Mouse (Mus musculus) hindbrain, embryonic 11.5 days (tissue): ENCODE results near the gene Osbpl9. TPM values are rescaled to one million over a fixed set of nuclear protein-coding genes. Genes with fewer than 3 reads are reported as not detected.

ENCODE experiments used
- ATAC-seq: fragments of 200-750 bp; cut with Nextera tagmentation; 2 replicates; pipeline ENCODE4 v1.8.0; 2017; ENCODE audit warnings: mild to moderate bottlenecking, moderate TSS enrichment, moderate library complexity; ENCODE audit not compliant: low FRiP score
- DNase-seq: peaks from one replicate; pipeline ENCODE4 v3.0.0-alpha.2; 2015; ENCODE audit warnings: low spot score
- H3K27ac ChIP-seq: fragments of 300-500 bp; sonication (generic); 2 replicates; pipeline ENCODE4 v1.5.1; 2014; ENCODE audit warnings: mild to moderate bottlenecking, low read depth, low read length
- H3K27me3 ChIP-seq: fragments of 300-500 bp; sonication (generic); 2 replicates; pipeline ENCODE4 v1.6.1; 2014; ENCODE audit warnings: mild to moderate bottlenecking, low read length, moderate library complexity, mixed read lengths; ENCODE audit not compliant: control insufficient read depth, insufficient read depth
- H3K36me3 ChIP-seq: fragments of 300-500 bp; sonication (generic); 2 replicates; pipeline ENCODE4 v1.6.1; 2014; ENCODE audit warnings: mild to moderate bottlenecking, low read length, moderate library complexity, mixed read lengths; ENCODE audit not compliant: control insufficient read depth, insufficient read depth
- H3K4me1 ChIP-seq: fragments of 300-500 bp; sonication (generic); replicated peaks from 2 replicates; pipeline ENCODE4 v1.6.1; 2014; ENCODE audit warnings: low read length, mixed read lengths; ENCODE audit not compliant: control insufficient read depth, insufficient read depth
- H3K4me2 ChIP-seq: fragments of 300-500 bp; sonication (generic); replicated peaks from 2 replicates; pipeline ENCODE4 v1.6.1; 2014; ENCODE audit warnings: mild to moderate bottlenecking, low read depth, low read length
- H3K4me3 ChIP-seq: fragments of 300-500 bp; sonication (generic); 2 replicates; pipeline ENCODE4 v1.5.1; 2014; ENCODE audit warnings: low read depth, low read length
- H3K9ac ChIP-seq: fragments of 300-500 bp; sonication (generic); 2 replicates; pipeline ENCODE4 v1.6.1; 2014; ENCODE audit warnings: low read depth, low read length
- H3K9me3 ChIP-seq: fragments of 300-500 bp; sonication (generic); 2 replicates; pipeline ENCODE4 v1.6.1; 2016; ENCODE audit warnings: low read length; ENCODE audit not compliant: control insufficient read depth
- WGBS: fragments of 180-500 bp; shearing (Covaris S2); extraction: QIAGEN DNeasy Blood & Tissue Kit; methylation state at CpG from one replicate; pipeline ENCODE4 v1.1.7; 2014; 5-methylcytosine and 5-hydroxymethylcytosine counted together
- polyA plus RNA-seq: library from polyadenylated mRNA; unstranded; fragments of >200 nt; fragmentation: Nextera tagmentation; extraction: Ambion mirVana; gene quantifications from 2 replicates; pipeline ENCODE4 v1.2.1, GENCODE M21; 2014

Gene Osbpl9
- polyA plus RNA-seq, 1 experiment from 2014 or later, result 77.3 TPM

DNA sequence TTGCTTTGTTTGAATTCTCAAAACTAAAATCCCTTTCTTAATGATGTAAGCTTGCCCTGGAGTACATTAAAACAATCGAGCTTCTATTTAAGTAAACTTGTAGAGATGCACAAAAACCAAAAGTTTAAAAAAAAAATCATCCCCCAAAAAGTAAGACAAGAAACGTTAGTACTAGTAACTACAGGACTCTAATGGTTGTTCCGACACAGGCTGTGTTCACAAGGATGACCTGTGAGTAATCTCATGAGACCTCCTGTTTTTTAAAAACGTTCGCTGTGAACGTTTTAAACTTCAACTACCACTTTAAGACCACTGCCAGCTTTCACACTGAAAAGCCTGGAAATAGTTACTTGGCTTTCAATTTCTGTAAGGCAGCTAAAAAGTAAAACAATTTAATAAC lies 85.1 kb downstream of the Osbpl9 start:
- Histone ChIP-seq H3K36me3 (no peaks in the 10 kb centered on the region), H3K9me3 (no peaks in the 10 kb centered on the region), H3K4me3 (no peak overlapping the region), H3K27ac (no peak overlapping the region), H3K27me3 (no peaks in the 10 kb centered on the region), H3K4me1 (no peaks in the 10 kb centered on the region; the same call in 1 of the 2 replicates), H3K9ac (no peak overlapping the region), H3K4me2 (no peak overlapping the region)
- ATAC-seq (no peak), DNase-seq (no peak)
- 57% methylated on average over 6 of the region's 6 CpGs for WGBS

DNA sequence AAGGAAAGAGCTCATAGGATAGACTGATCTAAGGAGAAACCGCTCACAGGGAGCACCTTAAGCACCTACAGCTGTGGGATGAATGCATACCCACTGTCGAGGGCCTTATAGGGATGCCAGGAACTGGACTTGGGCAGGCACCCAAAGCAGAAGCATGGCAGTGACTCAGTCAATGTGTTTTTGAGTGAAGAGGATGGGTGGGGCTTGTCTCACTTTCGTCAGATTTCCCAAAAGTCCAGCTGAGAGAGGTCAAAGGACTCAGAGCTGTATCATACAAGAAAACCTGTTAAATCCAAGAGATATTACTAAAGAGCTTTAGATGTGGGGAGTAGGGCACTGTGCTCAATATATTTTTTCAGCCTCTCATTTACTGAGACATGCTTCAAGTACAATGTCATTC lies 85.6 kb downstream of the Osbpl9 start:
- Histone ChIP-seq H3K9me3 (no peaks in the 10 kb centered on the region), H3K36me3 (no peaks in the 10 kb centered on the region), H3K27me3 (no peaks in the 10 kb centered on the region), H3K4me2 (no peak overlapping the region), H3K4me3 (no peak overlapping the region), H3K4me1 (no peaks in the 10 kb centered on the region; the same call in 1 of the 2 replicates), H3K9ac (no peak overlapping the region), H3K27ac (no peak overlapping the region)
- WGBS, result 74% methylated on average over 3 of the region's 3 CpGs
- ATAC-seq, result no peak
- DNase-seq, result no peak

DNA sequence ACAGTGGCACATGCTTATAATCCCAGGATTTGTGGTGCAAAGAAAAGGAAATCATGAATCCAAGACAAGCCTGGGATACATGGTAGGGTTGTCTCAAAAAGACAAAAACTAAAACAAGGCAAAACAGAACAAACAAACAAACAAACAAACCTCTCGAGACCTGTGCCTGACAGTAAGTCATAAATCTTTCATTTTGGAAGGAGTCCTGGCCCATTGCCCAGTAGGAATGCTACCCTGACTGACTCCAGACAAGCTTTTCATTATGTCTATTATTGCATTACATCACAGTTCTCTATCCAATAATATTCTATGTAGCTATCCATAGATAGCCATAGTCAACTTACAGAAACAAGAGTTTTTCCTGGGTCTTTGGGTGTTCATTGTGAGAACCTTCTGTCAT lies 86.3 kb downstream of the Osbpl9 start:
- H3K4me1 ChIP-seq, result no peaks in the 10 kb centered on the region; the same call in 1 of the 2 replicates
- H3K27me3 ChIP-seq, result no peaks in the 10 kb centered on the region
- DNase-seq, result no peak
- no peaks in the 10 kb centered on the region for H3K9me3 ChIP-seq
- H3K4me3 ChIP-seq, result no peak overlapping the region
- no peak overlapping the region for H3K9ac ChIP-seq
- ATAC-seq, result no peak
- WGBS, result 80% methylated on average over 1 of the region's 1 CpGs
- H3K4me2 ChIP-seq, result no peak overlapping the region
- H3K36me3 ChIP-seq, result no peaks in the 10 kb centered on the region
- H3K27ac ChIP-seq, result no peak overlapping the region

DNA sequence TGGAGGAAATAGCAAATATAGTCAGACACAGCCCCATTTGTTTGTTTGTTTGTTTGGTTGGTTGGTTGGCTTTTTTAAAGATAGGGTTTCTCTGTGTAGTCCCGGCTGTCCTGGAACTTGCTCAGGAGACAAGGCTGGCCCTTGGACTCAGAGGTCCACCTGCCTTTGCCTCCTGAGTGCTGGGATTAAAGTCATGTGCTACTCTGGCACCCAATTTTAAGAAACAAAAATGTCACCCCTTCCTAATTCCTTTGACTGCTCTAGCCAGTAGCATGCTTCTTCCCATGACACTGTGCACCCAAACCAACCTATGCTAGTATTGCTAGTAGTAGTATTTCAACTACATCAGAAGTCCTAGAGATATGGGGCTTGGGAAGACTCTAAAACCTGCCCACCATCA lies 87.8 kb downstream of the Osbpl9 start:
- H3K9me3 ChIP-seq, result no peaks in the 10 kb centered on the region
- H3K4me1 ChIP-seq, result no peaks in the 10 kb centered on the region; the same call in 1 of the 2 replicates
- no peak overlapping the region for H3K4me2 ChIP-seq
- H3K9ac ChIP-seq, result no peak overlapping the region
- H3K27me3 ChIP-seq, result no peaks in the 10 kb centered on the region
- H3K27ac ChIP-seq, result no peak overlapping the region
- no peak for ATAC-seq
- DNase-seq, result no peak
- WGBS, result 94% methylated on average over 1 of the region's 1 CpGs
- no peaks in the 10 kb centered on the region for H3K36me3 ChIP-seq
- H3K4me3 ChIP-seq, result no peak overlapping the region

DNA sequence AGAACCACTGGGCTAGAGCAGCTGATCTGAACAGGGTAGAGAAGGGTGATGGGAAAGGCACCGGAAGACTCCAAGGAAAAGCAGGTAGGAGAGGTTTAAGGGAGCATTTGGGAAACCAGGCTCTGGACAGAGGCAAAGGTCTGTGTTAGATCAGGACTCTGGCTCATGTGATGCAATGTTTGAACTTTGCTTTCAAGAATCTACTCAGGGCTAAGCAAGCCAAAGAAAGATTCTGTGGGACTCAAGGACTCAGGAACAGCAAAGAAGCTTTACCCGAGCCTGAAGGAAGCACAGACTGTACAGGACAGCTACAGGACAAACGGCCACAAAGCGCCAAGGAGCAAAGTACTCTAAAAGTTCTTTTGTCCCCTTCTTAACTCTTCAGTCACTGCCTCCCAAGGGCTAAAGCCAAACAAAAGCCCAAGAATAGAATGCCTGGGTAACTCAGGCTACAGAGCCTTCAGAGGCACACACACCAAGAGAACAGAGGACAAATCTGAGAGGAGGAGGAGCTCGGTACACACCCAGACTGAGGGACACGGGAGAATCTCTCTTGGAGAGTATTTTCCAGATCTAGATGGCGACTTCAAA lies 89.1 kb downstream of the Osbpl9 start:
- H3K4me3 ChIP-seq, result no peak overlapping the region
- H3K9ac ChIP-seq, result no peak overlapping the region
- no peaks in the 10 kb centered on the region for H3K9me3 ChIP-seq
- WGBS, result 45% methylated on average over 7 of the region's 7 CpGs
- ATAC-seq (no peak), DNase-seq (no peak)
- H3K4me2 ChIP-seq, result no peak overlapping the region
- H3K27me3 ChIP-seq, result no peaks in the 10 kb centered on the region
- H3K27ac ChIP-seq, result no peak overlapping the region
- H3K4me1 ChIP-seq, result no peaks in the 10 kb centered on the region; the same call in 1 of the 2 replicates
- H3K36me3 ChIP-seq, result no peaks in the 10 kb centered on the region

DNA sequence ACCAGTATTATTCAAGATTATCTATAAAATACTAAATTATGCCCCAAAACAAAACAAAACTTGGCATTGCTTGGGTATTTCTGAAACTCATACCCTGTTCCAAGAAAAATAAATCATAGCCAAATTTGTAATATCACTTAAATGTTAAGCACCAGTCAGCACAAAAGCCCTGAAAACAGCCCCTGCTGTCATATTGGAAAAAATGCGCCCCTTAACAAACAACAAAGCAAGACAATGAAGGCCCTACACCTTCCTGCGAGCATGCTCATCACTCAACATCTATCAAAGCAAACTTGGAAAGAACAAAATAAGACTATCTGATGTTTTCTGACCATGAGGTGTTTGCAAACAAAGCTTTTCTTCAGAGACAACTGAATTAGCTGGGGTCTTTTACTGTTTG lies 91.1 kb downstream of the Osbpl9 start:
- Histone ChIP-seq H3K9me3 (no peaks in the 10 kb centered on the region), H3K4me1 (no peaks in the 10 kb centered on the region; the same call in 1 of the 2 replicates), H3K4me3 (no peak overlapping the region), H3K27ac (no peak overlapping the region), H3K4me2 (no peak overlapping the region), H3K9ac (no peak overlapping the region), H3K27me3 (no peaks in the 10 kb centered on the region), H3K36me3 (no peaks in the 10 kb centered on the region)
- no peak for ATAC-seq
- 96% methylated on average over 2 of the region's 2 CpGs for WGBS
- DNase-seq, result no peak

DNA sequence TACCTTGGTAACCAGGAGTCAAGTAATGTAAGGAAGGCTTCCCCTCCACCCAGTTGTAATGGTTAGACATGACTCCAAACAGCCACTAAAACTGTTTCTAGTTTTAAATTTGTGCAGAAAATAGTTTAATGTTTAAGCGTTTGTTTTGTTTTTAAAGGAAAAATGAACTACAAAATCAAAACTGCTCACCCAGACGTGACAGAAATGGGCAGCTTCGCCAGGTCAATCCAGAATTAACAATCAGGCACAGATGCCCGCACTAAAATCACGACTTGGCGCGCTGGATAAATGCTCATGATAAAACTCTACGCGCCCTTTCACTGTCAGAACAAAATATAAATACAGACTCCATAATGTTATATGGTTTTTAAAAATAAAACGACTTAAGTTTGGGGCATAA lies 92.4 kb downstream of the Osbpl9 start:
- 92% methylated on average over 10 of the region's 10 CpGs for WGBS
- Histone ChIP-seq H3K4me3 (no peak overlapping the region), H3K27me3 (no peaks in the 10 kb centered on the region), H3K4me1 (no peaks in the 10 kb centered on the region; the same call in 1 of the 2 replicates), H3K36me3 (no peaks in the 10 kb centered on the region), H3K4me2 (no peak overlapping the region), H3K9ac (no peak overlapping the region), H3K27ac (no peak overlapping the region), H3K9me3 (no peaks in the 10 kb centered on the region)
- no peak for ATAC-seq
- DNase-seq, result no peak

DNA sequence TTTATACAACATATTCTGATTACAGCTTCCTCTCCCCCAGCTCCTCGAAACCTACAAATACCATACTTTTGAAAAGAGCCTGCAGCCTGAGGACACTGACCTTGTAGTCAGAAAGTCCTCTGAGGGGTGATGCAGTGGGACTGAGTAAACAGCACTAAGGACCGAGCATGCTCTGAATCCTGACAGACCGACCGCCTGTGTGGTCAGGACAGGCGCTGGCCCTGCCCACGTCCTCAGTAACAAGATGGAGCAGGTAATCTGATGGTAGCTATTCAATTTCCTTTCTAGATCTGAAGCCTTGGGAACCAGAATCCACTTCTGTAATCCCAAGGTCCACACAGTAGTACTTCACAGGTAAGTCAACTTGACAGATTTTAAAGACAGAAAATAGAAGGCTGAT lies 93.1 kb downstream of the Osbpl9 start:
- 83% methylated on average over 6 of the region's 6 CpGs for WGBS
- Histone ChIP-seq H3K4me1 (no peaks in the 10 kb centered on the region; the same call in 1 of the 2 replicates), H3K36me3 (no peaks in the 10 kb centered on the region), H3K9ac (no peak overlapping the region), H3K4me3 (no peak overlapping the region), H3K9me3 (no peaks in the 10 kb centered on the region), H3K27ac (no peak overlapping the region), H3K27me3 (no peaks in the 10 kb centered on the region), H3K4me2 (no peak overlapping the region)
- no peak for DNase-seq
- no peak for ATAC-seq

DNA sequence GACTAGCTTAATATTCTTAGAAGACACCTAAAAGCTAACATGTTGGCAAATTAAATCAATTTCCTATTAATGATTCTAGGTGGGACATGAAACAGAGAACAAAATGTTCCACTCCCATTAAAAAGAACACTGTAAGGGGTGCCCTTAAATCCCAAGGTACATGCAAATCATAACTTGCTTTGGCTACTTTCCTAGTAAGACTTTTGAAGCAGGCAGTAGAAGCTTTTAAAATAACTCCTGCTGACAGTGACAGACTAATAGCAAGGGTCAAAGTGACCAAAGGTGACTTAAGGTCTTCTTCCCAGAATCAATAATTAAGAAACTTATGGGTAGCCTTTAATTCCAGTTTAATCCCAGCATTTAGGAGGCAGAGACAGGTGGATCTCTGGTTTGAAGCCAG lies 95.5 kb downstream of the Osbpl9 start:
- Histone ChIP-seq H3K9me3 (no peaks in the 10 kb centered on the region), H3K27ac (no peak overlapping the region), H3K4me3 (no peak overlapping the region), H3K4me2 (no peak overlapping the region), H3K9ac (no peak overlapping the region), H3K27me3 (no peaks in the 10 kb centered on the region), H3K36me3 (no peaks in the 10 kb centered on the region), H3K4me1 (no peaks in the 10 kb centered on the region)
- no peak for DNase-seq
- ATAC-seq, result no peak
